Mouse (Mus musculus): ENCODE measurements around the gene Myo18a. TPM values are rescaled to one million over a fixed set of nuclear protein-coding genes. Genes with fewer than 3 reads are reported as not detected.

The Myo18a gene
- polyA plus RNA-seq, 1 experiment from 2014 or later, result 28.4 TPM

DNA sequence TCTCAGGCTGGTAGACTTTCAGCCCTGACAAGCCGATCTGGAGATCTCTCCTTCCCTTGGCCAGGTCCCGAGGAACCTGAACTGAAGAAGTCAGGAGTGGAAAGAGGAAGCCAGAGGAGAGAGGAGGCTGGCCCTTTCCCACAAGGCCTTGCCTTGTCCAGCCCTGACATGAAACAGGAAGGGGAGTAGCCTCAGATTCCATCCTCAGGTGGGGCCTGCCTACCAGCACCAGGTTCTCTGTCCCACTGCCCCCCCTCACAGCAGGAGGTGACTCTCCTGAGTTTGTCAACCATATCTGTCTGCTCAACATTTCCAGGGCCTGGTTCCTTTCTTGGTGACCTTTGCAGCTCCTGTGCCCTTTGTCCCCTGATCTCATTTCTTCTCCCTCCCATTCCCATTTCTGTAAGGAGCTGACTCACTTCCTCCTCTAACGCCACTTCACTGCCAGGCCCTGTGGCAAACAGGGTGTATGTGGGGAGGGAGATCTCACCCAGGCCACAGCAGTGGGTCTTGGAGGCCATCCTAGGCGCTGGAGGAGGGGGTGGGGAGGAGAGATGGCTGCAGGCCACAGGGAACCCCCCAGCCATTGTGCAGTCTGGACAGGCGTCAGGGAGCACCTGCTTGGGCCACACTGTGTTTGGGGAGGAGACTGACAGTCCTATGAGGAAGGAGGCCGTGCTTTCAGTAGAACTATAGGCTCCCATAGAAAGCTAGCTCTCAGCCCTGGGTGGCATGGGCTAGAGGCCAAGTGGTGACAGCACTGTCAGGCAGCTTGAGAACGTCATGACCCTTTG lies 22.9 kb downstream of the Myo18a start:
- peaks cover 48% of the 10 kb centered on the region for H3K4me1 ChIP-seq

DNA sequence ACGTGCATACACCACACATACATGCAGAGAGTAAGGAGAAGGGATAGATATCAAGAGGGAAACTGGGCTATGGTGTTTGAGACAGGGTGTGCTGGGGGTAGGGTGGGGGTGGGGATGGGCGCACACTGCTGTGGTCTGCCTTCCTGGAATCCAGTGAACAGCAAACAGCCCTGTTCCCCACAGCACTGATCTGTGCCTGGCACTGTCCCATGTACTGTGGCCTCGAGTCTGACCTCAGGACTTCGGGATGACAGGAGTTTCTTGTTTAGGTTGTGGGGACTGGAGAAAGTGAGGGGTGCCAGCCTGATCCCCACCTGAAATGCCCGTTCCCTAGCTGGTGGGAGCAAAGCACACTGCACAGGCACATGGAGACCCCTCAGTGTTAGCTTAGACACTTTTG lies 24.7 kb downstream of the Myo18a start, which contains the start of gene Gm10277:
Gene Gm10277 (minus strand): TSS at position 41 of the 400 bp plus-strand sequence.
- Histone ChIP-seq H3K27ac (no peak within 1 kb of the TSS), H3K4me3 (no peak within 1 kb of the TSS), H3K9me3 (no peaks in the 10 kb centered on the region), H3K27me3 (no peaks in the 10 kb centered on the region), H3K4me1 (peaks cover 65% of the 10 kb centered on the region), H3K9ac (no peak within 1 kb of the TSS), H3K4me2 (no peak within 1 kb of the TSS), H3K36me3 (no peaks in the 10 kb centered on the region)
- no peak for ATAC-seq (ENCODE audit: insufficient number of reproducible peaks, insufficient read depth, low FRiP score, low TSS enrichment, low read depth)
- WGBS, result 76% methylated on average over 5 of the region's 5 CpGs

More for the DNA sequence above, 22.9 kb downstream of the Myo18a start:
- no peak for ATAC-seq (ENCODE audit: insufficient number of reproducible peaks, insufficient read depth, low FRiP score, low TSS enrichment, low read depth)
- Histone ChIP-seq H3K9ac (peak overlapping the region; percentile 44; the same call in 1 of the 2 replicates), H3K27ac (peak overlapping the region; percentile 92), H3K4me2 (peak overlapping the region; percentile 9; the same call in 1 of the 2 replicates), H3K4me3 (no peak overlapping the region), H3K36me3 (peaks cover 6% of the 10 kb centered on the region), H3K9me3 (no peaks in the 10 kb centered on the region), H3K27me3 (no peaks in the 10 kb centered on the region)
- 62% methylated on average over 6 of the region's 7 CpGs for WGBS

DNA sequence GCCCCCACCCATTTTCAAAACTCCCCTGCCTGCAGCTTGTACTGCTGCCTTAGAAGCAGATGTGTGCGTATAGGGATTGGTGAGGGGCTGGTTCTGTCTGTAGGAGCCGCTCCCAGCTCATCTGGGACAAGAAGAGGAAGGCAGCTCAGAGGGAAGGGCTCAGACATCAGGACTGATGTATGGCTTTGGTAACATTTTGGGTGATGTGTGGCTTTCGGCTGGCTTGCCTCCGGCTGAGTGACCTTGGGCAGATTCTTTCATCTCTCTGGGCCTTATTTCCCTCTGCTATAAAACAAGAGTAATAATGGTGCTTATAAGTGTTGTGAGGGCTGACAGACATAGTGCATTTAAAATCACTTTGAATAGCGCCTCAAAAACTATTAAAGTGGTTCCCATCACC lies 26.5 kb downstream of the Myo18a start:
- Histone ChIP-seq H3K36me3 (no peaks in the 10 kb centered on the region), H3K4me3 (no peak overlapping the region), H3K27ac (no peak overlapping the region), H3K9me3 (no peaks in the 10 kb centered on the region), H3K27me3 (no peaks in the 10 kb centered on the region), H3K4me1 (peaks cover 55% of the 10 kb centered on the region), H3K9ac (no peak overlapping the region), H3K4me2 (no peak overlapping the region)
- ATAC-seq (ENCODE audit: insufficient number of reproducible peaks, insufficient read depth, low FRiP score, low TSS enrichment, low read depth), result no peak
- WGBS, result 77% methylated on average over 5 of the region's 5 CpGs

DNA sequence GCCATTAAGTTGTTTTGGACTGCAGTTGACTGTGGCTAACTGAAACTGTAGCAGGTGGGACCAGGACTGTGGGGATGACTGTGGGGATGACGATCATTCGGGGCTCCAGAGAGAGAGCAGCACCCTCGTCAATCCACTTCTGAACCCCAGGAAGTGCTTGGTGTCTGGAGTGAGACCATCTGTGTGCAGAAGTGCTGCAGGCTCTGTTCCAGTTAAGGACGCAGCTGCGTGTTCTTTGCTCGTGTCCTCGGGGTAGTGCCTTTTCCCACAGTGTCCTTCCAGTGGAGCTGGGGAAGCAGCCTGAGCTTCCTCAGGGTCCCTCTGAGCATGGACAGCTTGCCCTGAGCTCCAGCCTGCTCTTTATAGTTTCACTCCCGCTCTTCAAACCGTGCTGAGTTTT lies 27.2 kb downstream of the Myo18a start:
- no peak overlapping the region for H3K4me3 ChIP-seq
- WGBS, result 37% methylated on average over 9 of the region's 9 CpGs
- H3K36me3 ChIP-seq, result no peaks in the 10 kb centered on the region
- peak overlapping the region; percentile 79 for H3K27ac ChIP-seq
- no peak overlapping the region for H3K9ac ChIP-seq
- H3K9me3 ChIP-seq, result no peaks in the 10 kb centered on the region
- no peaks in the 10 kb centered on the region for H3K27me3 ChIP-seq
- no peak for ATAC-seq (ENCODE audit: insufficient number of reproducible peaks, insufficient read depth, low FRiP score, low TSS enrichment, low read depth)
- H3K4me2 ChIP-seq, result no peak overlapping the region
- H3K4me1 ChIP-seq, result peaks cover 47% of the 10 kb centered on the region

DNA sequence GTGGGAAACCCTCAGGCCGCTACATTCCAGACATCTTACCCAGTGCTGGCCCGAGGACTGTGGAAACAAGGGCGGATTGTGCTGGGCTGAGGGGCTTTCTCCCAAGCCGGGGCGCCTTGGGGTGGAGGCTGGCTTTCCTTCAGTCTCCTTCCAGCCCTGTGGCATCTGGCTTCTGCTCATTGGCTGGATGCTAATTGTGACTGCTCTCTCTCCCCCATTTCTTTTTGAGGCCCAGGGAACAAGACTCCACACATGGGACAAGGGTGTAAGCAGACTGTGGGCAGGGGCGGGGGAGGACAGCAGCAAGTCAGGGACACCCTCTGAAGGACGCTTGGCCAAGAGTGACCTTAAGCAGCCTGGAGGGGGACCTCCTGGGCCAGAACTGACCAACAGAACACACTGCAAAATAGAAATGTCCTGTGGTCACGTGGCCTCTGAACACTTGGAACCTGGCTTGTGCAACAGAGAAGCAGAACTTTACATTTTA lies 28.2 kb downstream of the Myo18a start:
- 17% methylated on average over 8 of the region's 8 CpGs for WGBS
- no peaks in the 10 kb centered on the region for H3K27me3 ChIP-seq
- H3K27ac ChIP-seq, result peak overlapping the region; percentile 79
- ATAC-seq (ENCODE audit: insufficient number of reproducible peaks, insufficient read depth, low FRiP score, low TSS enrichment, low read depth), result peak; percentile 52
- peak overlapping the region; percentile 80 for H3K4me2 ChIP-seq
- H3K4me1 ChIP-seq, result peaks cover 37% of the 10 kb centered on the region
- peak overlapping the region; percentile 57; the same call in 1 of the 2 replicates for H3K9ac ChIP-seq
- no peaks in the 10 kb centered on the region for H3K36me3 ChIP-seq
- H3K9me3 ChIP-seq, result no peaks in the 10 kb centered on the region
- H3K4me3 ChIP-seq, result no peak overlapping the region

DNA sequence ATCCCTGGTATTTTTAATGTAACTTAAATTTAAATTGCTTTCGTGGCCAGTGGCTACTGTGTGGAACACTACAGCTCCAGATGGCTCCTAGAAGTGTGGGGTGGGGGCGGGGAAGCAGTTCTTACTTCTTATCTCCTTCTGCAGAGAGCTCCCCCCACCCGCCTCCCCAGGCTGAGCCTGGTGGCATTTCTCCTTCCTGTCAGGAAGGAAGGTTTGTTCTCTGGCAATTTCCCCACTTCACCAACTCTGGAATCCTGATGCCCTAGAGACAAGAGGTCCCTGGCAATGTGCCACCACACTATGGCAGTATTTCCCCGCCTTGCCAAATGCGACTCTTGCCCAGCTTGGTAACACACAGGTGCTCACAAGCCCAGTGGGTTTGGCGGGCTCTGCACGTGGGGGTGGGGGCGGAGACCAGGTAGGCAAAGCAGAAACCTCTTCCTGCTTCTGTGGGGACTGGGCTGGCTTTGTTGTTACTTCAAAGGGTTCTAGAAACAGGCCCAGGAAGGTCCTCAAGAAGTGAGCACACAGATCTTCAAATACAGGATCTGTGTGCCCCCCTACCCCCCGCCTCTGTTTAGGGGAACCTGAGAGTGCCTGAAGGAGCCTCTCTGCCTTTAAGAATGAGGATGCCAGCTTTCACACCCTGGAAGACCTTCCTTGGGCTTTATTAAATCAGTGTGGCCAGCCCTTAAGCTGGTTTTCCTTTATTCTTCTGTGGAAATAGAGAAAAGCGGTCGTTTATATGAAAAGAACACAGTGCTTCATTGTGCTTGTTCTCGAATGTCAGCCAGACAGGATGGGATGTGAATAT lies 28.9 kb downstream of the Myo18a start:
- no peaks in the 10 kb centered on the region for H3K9me3 ChIP-seq
- H3K4me1 ChIP-seq, result peaks cover 35% of the 10 kb centered on the region
- H3K4me3 ChIP-seq, result no peak overlapping the region
- H3K9ac ChIP-seq, result peak overlapping the region; percentile 57
- ATAC-seq (ENCODE audit: insufficient number of reproducible peaks, insufficient read depth, low FRiP score, low TSS enrichment, low read depth), result no peak
- peak overlapping the region; percentile 79 for H3K27ac ChIP-seq
- no peaks in the 10 kb centered on the region for H3K36me3 ChIP-seq
- H3K27me3 ChIP-seq, result no peaks in the 10 kb centered on the region
- H3K4me2 ChIP-seq, result peak overlapping the region; percentile 80
- 34% methylated on average over 12 of the region's 12 CpGs for WGBS

DNA sequence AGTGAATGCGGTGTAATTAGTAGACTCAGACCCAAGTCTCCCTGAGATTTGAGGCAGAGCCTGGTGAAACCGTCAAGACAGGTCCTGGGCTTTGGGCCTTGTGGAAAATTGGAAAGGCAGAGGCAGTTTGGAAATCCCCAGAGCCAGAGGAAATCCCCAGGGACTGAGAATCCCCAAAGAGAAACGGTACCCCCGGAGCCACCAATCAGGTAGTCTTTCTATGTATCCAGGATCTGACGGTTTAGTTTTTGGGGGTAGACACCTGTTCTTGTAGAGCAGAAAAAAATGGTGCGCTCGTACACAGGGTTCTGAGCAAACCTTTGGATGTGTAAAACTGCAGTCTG lies 29.5 kb downstream of the Myo18a start:
- Histone ChIP-seq H3K4me3 (no peak overlapping the region), H3K27me3 (no peaks in the 10 kb centered on the region), H3K36me3 (no peaks in the 10 kb centered on the region), H3K4me2 (peak overlapping the region; percentile 80), H3K9ac (peak overlapping the region; percentile 57; the same call in 1 of the 2 replicates), H3K27ac (peak overlapping the region; percentile 79), H3K9me3 (no peaks in the 10 kb centered on the region), H3K4me1 (peaks cover 35% of the 10 kb centered on the region)
- no peak for ATAC-seq (ENCODE audit: insufficient number of reproducible peaks, insufficient read depth, low FRiP score, low TSS enrichment, low read depth)
- 54% methylated on average over 7 of the region's 7 CpGs for WGBS

DNA sequence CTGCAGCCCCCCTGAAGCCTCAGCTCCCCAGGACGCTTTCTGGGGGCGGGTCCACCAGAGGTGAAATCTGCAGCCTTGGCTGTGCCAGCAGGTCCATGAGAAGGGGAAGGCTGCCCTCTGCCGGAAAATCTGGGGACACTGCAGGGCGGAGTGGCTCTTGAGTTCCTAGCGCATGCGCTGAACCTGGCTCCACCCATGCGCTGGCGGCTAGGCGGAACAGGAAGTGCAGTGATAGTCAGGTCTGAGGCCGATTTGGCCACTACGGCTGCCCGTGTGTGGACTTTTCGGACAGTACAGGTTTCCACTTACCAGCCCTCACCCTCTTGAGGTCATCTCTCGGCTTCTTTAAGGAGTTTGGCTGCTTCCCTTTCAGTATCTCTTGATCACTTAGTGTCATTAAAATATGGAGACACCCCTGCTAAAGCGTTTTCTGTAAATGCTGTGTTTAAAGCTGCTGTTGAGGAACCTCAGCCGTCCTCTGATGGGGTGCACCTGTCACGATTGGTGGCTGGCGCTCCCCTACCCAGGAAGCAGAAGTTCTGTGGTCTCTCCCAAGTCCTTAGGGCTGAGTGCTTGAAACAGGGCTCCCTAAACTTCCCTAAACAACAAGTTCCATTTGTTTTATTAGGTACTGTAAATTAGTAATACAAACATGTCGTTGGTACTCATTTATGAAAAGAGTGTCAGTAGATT lies 30.3 kb downstream of the Myo18a start:
- H3K4me3 ChIP-seq, result peak overlapping the region; percentile 52
- 4% methylated on average over 19 of the region's 19 CpGs for WGBS
- no peaks in the 10 kb centered on the region for H3K9me3 ChIP-seq
- H3K27me3 ChIP-seq, result no peaks in the 10 kb centered on the region
- peak overlapping the region; percentile 73 for H3K9ac ChIP-seq
- peaks cover 35% of the 10 kb centered on the region for H3K4me1 ChIP-seq
- peak; percentile 86 for ATAC-seq (ENCODE audit: insufficient number of reproducible peaks, insufficient read depth, low FRiP score, low TSS enrichment, low read depth)
- H3K27ac ChIP-seq, result no peak overlapping the region
- H3K4me2 ChIP-seq, result peak overlapping the region; percentile 80
- H3K36me3 ChIP-seq, result no peaks in the 10 kb centered on the region

DNA sequence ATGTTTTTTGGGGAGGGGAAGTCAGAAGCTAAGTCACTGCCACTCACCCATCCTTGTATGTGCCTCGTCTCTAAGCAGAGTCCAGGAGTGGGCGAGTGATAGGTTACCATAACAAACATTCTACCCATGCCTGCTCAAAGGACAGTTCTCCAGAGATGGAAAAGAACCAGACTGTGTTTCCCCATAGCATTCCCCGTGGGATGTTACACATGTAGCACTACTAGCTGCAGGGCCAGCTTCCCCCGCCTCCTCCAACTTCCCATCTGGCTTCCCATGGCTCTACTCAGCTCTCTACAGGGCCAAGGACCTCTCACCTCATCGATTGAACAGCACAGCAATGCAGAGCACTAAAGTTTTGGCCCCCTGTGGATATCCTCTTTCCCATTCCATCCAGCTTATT lies 32.2 kb downstream of the Myo18a start:
- Histone ChIP-seq H3K9ac (no peak overlapping the region), H3K27ac (no peak overlapping the region), H3K27me3 (no peaks in the 10 kb centered on the region), H3K4me1 (peaks cover 41% of the 10 kb centered on the region), H3K9me3 (no peaks in the 10 kb centered on the region), H3K36me3 (no peaks in the 10 kb centered on the region), H3K4me2 (no peak overlapping the region), H3K4me3 (no peak overlapping the region)
- no peak for ATAC-seq (ENCODE audit: insufficient number of reproducible peaks, insufficient read depth, low FRiP score, low TSS enrichment, low read depth)
- WGBS, result 84% methylated on average over 5 of the region's 5 CpGs

DNA sequence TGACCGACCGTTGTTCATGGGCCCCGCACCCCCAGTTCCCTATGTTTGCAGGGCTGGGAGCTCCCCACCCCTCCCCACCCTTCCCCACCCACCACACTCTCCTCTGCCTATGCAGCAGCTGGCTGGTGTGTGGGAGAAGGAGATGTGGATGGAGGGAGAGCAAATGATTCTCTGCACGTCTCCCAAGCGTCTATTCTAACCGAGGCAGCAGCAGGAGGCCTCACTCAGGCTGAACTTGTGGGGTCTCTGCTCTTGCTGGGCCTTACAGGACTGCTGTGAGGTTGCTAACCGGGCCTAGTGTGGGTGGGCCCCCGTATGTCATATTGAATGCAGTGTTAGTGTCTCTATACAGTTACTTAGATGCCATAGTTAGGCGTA lies 37.4 kb downstream of the Myo18a start:
- peak overlapping the region; percentile 44 for H3K27ac ChIP-seq
- no peak overlapping the region for H3K4me3 ChIP-seq

More for the DNA sequence above, 37.4 kb downstream of the Myo18a start:
- Histone ChIP-seq H3K27me3 (no peaks in the 10 kb centered on the region), H3K4me2 (peak overlapping the region; percentile 46; the same call in 1 of the 2 replicates), H3K9me3 (no peaks in the 10 kb centered on the region), H3K36me3 (no peaks in the 10 kb centered on the region), H3K9ac (0 out of 2 replicates have a peak overlapping the region, but pooled peaks have one; percentile 27), H3K4me1 (peaks cover 26% of the 10 kb centered on the region)
- 59% methylated on average over 9 of the region's 9 CpGs for WGBS
- ATAC-seq (ENCODE audit: insufficient number of reproducible peaks, insufficient read depth, low FRiP score, low TSS enrichment, low read depth), result no peak
